Mouse (Mus musculus) cerebellum, postnatal 14 days (tissue): ENCODE measurements around the gene Gm17349.

Experiments used
- DNase-seq, 2 experiments: peaks; one replicate each; pipeline ENCODE4 v3.0.0; 2021; ENCODE audit warnings: mixed read lengths in 2 of 2

Gene Gm17349

GRCm38 (mm10) chr15:99717386-99718334, 12.4 kb upstream of the Gm17349 start, which contains the start of gene Gpd1:
TSS of gene Gpd1 (plus strand) at chr15:99717515.
- DNase-seq: peak; percentile 69 to 80

DNA sequence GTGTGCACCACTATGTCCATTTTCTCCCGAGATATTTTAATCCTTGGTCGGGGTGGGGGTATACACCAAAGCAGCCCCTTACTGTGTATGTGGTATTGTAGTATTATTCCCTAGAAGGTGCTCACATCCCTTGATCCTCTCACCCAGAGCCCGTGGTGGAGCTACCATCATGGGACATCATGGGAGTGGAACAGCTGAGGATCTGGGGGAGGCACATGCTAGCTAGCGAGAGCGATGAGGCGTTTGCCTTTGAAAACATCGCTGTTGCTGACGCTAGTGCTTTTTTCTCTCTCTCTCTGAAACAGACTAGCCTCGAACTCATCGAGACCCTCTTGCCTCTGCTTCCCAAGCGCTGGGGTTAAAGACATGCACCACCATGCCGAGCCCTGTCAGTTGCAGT, 11.5 kb upstream of the Gm17349 start:
- peak in 1 of 2 experiments; percentile 38 for DNase-seq

DNA sequence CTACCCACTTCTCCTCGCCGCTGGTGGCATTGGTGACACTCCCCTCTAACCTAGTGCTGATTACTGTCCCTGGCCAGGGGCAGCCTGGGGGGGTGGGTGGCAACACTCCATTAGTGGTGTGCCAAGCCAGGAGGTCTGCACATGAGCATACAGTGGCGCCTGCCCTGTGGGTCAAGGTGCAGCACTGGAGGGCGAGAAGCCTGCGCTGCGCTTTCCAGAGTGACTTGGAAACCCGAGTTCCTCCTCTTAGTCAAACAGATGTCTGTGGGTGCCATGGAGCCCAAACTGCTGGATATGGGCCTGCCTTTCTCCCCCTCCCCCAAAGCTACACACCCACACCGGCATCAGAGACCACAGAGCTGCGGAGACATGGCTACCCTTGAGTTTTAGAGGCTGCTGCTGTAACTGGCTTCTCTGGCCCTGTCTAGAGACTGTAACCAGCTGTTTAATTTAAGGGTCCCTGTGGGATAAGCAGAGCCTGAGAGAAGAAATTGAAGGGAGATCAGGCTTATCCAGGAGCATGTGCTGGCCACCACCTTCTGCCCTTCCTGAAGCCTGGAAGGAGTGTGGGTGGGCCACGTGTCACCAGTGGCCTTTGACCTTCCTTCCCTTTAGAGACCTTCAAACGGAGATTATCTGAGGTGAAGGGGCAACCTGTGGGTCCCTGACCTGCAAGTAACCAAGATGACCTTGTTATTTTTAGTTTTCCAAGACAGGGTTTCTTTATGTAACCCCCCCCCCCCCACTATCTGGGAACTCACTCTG, 10.9 kb upstream of the Gm17349 start:
- DNase-seq: peak; percentile 3 to 30

DNA sequence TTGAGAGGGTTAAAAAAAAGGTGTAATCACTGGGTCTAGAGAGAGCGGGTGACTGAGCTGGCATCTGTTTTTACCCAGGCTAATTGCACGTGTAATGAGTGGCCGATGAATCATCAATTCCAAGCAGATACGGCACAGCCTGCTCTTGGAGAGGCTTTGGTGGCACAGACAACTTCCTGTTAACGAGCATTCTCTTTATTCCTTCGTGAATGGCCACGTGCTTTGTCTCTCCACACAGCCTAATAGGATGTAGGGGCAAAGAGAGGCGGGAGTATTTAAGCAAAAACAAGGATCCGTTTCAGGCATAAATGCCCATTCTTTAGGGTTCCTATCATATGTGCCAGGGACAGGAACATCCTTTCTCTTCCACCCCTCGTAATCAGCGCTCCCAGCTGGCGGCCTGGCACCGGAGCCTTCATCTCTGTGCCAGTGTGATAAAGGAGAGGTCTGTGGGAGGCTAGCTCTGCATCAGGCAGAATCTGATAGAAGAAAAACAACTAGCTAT, 10.1 kb upstream of the Gm17349 start:
- DNase-seq: peak; percentile 72 to 76

GRCm38 (mm10) chr15:99714858-99715257, 9.6 kb upstream of the Gm17349 start:
- peak; percentile 91 to 92 for DNase-seq

- DNase-seq: no peak
Observed at GRCm38 (mm10) chr15:99714206-99714605, 8.9 kb upstream of the Gm17349 start.

- DNase-seq: no peak
Observed at GRCm38 (mm10) chr15:99713569-99713968, 8.3 kb upstream of the Gm17349 start.

DNA sequence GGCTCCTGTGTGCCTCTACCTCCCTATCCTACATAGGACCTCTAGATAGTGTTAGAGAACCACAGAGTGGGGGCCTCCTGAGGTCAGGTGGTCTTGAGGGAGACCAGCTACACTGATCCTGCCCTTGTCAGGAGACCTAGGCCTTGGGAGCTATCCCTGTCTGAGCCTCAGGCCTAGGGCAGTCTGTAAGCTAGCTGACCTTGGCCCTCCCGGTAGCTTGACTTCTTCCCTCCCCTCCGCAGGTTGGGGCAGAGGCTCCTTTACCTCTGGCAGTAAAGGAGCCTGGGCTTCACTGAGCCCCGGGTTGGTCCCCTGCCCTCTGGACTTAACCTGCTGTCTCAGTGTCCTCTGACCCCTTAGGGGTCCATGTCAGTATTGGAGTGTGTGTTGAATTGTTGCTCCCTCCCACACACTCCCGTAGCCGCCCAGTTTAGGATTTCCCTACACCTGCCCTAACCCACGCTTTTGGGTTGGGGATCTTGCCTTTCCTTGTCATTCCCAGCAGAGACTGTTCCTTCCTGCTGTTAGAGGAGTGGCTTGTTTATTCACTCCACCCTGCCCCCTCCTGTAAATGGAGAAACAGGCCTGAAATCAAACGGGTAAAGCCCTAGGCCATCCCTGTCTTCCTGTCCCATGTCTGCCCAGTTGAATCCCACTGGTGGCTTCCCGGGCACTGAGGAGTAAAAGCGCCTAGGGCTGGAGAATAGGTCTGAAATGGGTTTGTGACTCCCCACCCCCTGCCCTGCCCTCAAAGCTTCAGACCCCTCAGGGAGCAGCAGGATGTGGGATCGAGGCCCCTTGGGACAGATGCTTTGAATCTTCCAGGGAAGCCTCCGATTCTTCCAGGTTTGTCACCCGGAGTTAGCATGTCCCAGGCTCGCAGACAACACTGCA, 7.6 kb upstream of the Gm17349 start:
- DNase-seq: no peak

DNA sequence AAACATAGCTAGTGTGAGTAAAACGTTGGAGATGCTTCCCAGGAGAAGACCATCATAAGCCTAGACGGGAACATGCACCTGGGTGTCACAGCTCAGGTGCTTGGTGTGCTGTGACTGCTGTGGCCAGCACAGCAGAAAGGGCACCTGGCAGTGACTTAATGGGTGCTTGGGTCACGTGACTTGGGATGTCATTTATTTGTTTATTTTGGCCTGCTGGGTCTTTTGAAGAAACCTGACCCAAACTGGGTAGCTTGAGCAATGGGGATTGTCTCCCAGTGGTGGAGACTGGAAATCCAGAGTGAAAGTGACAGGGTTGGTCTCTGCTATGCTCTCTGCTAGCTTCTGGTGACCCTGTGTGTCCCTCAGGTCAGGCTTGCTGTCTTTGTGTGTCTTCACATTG, 6.2 kb upstream of the Gm17349 start:
- DNase-seq: no peak

DNA sequence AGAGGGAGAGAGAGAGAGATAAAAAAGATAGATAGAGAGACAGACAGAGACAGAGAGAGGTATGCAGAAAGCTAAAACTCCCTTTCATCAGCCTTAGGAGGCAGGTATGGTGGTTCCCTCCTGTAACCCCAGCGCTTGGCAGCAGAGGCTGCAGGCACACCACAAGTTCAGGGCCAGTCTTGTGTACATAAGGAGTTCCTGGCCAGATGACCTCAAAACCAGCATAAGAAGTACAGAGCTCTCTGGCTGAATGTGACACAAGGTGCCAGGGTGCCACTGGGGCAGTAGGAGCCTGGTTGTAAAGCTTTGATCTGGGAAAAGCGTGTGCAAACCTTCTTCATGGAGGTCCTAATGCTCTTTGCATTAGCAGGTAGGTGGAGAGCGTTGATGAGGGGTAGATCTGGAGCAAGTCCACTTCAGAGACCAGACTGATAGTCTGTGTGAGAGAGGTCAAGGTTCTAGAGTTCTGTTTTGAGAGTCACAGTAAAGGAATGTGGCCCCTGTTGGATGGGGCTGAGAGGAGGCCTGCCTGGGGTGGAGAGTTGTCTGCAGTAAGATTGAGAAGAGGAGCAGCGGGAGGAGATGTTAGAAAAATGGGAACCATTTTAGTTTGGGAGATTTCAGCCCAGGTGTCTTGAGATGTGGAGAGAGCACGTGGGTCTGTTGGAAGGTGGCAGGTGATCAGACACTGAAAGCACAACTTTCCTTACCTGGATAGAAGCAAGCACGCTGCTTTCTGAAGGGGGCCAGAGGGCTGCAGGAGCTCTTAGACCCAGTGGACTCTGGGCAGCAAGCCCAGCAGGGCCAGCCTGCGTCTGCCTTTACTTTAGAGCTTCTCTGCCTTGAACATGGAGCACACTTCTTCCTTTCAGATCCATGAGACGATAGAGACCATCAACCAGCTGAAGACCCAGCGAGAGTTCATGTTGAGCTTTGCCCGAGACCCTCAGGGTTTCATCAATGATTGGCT, 5.2 kb upstream of the Gm17349 start:
- no peak for DNase-seq

DNA sequence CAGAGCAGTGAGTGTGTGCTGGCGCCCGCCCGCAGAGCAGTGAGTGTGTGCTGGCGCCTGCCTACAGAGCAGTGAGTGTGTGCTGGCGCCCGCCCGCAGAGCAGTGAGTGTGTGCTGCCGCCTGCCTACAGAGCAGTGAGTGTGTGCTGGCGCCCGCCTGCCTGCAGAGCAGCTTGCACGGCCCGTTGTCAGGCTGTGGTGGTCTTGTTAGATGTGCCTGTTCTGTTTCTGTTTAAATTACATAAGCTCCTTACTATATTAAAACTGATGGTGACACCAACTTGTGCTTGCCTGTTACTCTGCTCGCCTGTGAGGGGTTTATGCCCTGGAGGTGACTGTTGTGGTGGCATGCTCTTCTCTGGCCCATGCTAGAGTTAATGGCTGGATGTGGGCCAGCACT, 2.9 kb upstream of the Gm17349 start:
- no peak for DNase-seq

- DNase-seq: peak in 1 of 2 experiments; percentile 13
Observed at GRCm38 (mm10) chr15:99704881-99705280, 409 bp downstream of the Gm17349 start.

DNA sequence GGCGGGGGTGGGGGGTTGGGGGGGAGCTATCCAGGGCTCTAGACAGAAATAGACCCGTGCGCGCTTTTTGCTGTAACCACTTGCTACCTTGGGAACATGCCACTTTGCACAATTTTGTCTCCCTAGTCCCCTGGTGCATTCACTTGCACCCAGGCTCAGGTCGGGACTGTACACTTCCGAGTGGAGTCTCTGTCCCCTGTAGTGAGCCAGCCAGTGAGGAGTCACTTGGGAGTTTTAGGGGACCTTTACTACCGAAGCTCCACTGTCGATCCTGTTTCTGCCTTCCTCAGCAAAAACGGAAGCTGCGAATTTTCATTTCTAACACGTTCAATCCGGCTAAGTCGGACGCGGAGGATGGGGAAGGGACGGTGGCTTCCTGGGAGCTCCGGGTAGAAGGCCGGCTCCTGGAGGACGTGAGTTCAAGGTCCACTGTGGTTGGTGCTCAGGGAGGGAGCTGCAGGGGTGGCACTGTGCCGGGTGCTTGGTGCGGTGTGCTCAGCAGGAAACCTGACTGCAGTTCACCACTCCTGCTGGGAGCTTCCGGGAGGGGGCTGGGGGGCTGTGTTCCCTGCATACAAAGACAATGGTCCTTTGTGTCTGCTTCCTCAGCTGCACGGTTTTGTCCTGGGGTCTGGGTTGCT, 1.1 kb downstream of the Gm17349 start:
- peak in 1 of 2 experiments; percentile 46 for DNase-seq

GRCm38 (mm10) chr15:99703676-99704040, 1.6 kb downstream of the Gm17349 start:
- no peak for DNase-seq

DNA sequence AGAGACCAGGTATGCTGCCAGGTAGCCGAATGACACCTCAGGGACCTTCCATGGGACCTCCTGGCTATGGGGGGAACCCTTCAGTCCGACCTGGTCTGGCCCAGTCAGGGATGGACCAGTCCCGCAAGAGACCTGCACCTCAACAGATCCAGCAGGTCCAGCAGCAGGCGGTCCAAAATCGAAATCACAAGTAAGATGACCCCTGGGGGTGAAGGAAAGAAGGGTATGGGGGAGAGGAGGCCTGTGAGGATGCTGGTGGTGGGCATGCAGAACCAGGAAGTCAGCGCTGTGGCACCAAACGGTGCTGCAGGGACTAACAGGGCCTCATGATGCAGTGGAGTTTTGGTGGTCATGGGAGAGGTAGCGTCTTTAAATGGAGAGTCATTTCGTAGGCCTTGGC, 2.2 kb downstream of the Gm17349 start:
- no peak for DNase-seq

DNA sequence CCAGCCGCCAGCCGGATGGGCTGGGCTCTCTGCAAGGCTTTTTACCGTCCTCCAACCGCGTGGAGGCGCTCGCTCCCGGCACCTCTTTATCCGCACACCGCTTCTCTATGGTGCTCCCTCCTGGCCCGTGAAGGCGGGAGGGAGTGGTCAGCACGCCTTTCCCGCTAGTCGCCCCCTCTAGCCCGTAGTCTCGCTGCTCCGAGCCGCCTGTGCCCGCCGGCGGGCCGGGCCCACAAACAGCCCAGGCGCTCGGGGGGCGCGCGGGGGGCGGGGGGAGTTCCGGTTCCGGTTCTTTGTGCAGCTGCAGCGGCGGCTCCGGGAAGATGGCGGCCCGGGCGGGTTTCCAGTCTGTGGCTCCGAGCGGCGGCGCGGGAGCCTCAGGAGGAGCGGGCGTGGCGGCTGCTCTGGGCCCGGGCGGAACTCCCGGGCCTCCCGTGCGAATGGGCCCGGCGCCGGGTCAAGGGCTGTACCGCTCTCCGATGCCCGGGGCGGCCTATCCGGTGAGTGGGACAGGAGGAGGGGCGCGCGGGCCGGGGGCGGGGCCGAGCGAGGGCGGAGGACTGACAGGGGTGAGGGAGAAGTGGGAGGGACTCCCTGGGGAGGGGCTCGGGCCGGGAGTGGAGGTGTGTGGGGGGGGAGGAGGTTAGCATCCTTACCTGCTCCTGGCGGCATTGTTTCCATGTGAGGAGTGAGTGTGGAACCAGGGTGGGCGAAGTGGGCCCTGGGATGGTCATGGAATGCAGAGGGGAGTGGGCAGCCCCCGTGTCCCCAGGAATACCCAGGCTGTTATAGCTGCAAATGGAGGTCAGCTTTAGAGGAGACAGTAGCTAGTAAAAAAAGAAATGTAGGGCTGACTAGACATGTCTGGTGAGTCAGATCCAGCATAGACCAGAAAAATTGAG, 3.0 kb downstream of the Gm17349 start, which contains the start of gene Smarcd1:
Gene Smarcd1 (plus strand): TSS at position 131 of the 902 bp plus-strand sequence.
- peak; percentile 98 to 99 for DNase-seq

DNA sequence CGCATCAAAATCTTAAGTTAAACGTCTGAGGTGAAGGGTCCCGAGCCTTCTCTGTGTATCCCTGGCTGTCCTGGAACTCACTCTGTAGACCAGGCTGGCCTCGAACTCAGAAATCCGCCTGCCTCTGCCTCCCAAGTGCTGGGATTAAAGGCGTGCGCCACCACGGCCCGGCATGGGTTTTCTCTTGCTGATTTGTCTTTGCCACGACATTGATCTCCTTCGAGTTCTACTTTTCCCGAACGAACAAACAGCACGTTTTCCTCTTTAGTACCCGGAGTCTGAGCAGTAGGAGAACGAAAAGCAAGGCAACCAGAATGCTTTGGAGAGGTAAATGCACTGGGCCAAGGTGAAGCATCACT, 3.7 kb downstream of the Gm17349 start:
- peak in 1 of 2 experiments; percentile 14 for DNase-seq

GRCm38 (mm10) chr15:99700219-99701106, 4.8 kb downstream of the Gm17349 start:
- DNase-seq: peak; percentile 31 to 56
